Mouse (Mus musculus) layer of hippocampus, postnatal 14 days (tissue): ENCODE measurements at regions not wholly inside any gene's neighbourhood (a gene's known extent, or its start where the extent isn't known, plus 50 kb on each side); places are given as distances from the start of the nearest gene placed in this dataset.
"Not testable (repeated sequence)": the region's sequence is repeated elsewhere in the genome, so short reads cannot be mapped to it uniquely, and the experiment has no call there.

Experiments
- DNase-seq, 2 experiments: peaks; one replicate each; pipeline ENCODE4 v3.0.0; 2021 to 2022; ENCODE audit warnings: low spot score in 2 of 2, mixed read lengths in 1 of 2

DNA sequence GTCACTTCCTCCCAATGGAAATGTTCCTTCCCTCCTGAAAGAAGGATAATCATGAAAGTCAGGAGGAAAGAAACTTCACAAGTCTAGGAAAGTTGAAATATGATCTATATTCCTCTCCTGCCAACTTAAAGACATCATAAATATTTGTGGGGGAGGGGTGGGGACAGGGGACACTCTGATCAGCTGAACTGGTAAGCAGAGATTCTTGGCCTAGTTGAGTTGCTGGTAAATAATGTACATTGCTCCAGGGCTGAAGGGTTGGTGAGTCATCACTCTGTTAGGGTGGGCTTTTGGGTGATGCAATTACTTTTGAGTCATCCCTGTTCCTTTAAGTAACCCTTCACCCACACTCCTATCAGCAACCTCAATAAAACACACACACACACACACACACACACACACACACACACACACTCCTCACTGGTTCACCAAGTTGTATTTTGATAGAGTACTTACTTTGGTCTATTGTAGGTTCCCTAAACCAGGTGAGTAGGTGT is 56.0 kb downstream of the Ccdc71l start:
- DNase-seq: no peak

GRCm38 (mm10) chr12:32435126-32435525 is 56.6 kb downstream of the Ccdc71l start:
- no peak for DNase-seq

GRCm38 (mm10) chr12:32438209-32438608 is 59.7 kb downstream of the Ccdc71l start:
- DNase-seq: no peak

- DNase-seq: no peak
These were observed 66.3 kb downstream of the Ccdc71l start for GRCm38 (mm10) chr12:32444770-32445169.

GRCm38 (mm10) chr12:32445874-32446273 is 67.4 kb downstream of the Ccdc71l start:
- DNase-seq: no peak

DNA sequence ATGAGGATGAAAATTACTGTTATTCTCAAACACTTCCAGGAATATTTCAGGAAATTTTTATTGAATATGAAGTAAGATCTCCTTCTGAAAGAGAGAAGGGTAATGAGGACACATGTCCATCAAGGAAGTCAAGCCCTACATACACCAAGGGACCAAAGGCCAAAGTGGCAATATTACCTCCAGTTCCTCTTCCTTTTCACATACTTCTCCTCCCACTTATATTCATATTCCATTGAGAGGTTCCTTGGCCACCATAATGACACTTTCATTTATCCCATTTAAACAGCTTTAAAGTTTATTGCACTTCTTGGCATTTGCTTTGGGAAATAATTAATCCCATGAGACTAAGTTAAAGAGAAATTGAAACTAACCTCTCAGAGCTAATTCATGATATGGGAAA is 70.9 kb downstream of the Ccdc71l start:
- no peak for DNase-seq

- no peak for DNase-seq
These were observed 72.7 kb downstream of the Ccdc71l start for GRCm38 (mm10) chr12:32451226-32451625.

GRCm38 (mm10) chr12:32454794-32455193 is 76.3 kb downstream of the Ccdc71l start:
- DNase-seq: no peak

DNA sequence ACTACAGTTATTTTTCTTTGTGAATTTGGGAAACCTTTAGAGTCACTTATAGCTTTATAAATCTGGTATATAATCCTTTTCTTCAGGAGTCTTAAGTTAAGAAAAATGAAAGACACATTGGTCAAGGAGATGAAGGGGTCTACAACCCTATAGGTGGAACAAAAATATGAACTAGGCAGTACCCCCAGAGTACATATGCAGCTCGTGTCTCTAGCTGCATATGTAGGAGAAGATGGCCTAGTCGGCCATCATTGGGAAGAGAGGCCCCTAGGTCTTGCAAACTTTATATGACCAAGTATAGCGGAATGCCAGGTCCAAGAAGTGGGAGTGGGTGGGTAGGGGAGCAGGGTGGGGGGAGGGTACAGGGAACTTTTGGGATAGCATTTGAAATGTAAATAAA is 76.7 kb downstream of the Ccdc71l start:
- DNase-seq: not testable (repeated sequence)

GRCm38 (mm10) chr12:32455913-32456312 is 77.4 kb downstream of the Ccdc71l start:
- no peak for DNase-seq

GRCm38 (mm10) chr12:32456796-32457195 is 78.3 kb downstream of the Ccdc71l start:
- DNase-seq: no peak

GRCm38 (mm10) chr12:32458386-32458785 is 79.9 kb downstream of the Ccdc71l start:
- DNase-seq: no peak

- DNase-seq: no peak
These were observed 82.0 kb downstream of the Ccdc71l start for GRCm38 (mm10) chr12:32460330-32460998.

- peak in 1 of 2 experiments; percentile 43 for DNase-seq
These were observed 86.9 kb downstream of the Ccdc71l start for GRCm38 (mm10) chr12:32465371-32465770.

GRCm38 (mm10) chr12:32469863-32470262 is 91.4 kb downstream of the Ccdc71l start:
- DNase-seq: no peak

DNA sequence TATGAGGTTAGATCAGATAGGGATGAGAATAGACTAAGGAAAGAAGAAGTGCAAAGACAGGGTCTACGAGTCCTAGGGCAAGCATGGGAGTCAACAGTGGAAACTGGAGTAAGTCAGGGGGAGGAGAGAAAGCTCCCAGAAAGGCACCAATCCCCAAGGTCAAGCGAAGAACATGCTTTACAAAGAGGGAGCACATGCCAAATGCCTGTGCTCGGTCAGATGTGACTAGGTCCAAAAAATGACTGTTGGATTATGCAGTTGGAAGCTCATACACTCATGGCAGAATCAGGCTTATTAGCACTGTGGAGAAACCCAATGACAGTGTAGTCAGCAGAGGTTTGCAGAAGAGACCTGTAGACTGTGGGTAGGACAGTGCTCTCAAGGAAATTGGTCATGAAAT is 100.9 kb downstream of the Ccdc71l start:
- no peak for DNase-seq

- no peak for DNase-seq
These were observed 101.8 kb downstream of the Ccdc71l start for GRCm38 (mm10) chr12:32480268-32480667.

DNA sequence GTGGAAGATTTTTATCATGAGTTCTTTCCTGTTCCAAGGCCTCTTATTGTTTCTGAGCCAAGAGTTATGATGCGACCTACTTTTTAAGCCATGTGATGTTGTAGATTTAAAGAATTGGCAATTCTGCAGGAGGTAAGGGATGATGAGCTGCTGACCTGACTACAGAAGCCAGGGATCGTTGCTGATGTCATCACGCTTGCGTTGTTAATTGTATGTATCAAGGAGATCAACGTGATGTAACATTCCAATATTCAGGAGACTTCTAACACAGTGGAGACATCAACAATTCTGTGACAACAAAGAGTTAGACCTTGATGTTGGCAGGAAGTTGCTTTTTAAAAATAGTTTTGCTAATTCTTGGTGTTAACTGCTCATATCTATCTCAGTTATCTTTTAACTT is 102.5 kb downstream of the Ccdc71l start:
- no peak for DNase-seq

DNA sequence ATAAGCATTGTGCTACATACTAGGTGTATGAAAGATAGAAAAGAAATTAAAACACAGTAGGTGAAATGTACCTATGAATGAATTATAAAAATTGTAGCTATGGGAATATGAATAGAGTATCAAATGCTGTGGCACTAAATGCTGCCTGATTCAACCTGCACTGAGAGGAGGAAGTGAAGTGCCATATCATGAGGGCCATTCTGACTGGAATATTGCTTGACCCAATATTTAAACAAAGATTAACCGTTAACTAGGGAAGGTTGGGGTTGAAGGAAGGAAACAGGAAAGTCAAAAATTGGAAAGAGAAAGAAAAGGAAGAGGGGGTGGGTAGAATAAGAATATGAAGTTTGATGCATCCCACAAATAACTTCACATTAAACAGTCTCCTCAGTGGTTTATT is 103.8 kb downstream of the Ccdc71l start:
- DNase-seq: no peak

DNA sequence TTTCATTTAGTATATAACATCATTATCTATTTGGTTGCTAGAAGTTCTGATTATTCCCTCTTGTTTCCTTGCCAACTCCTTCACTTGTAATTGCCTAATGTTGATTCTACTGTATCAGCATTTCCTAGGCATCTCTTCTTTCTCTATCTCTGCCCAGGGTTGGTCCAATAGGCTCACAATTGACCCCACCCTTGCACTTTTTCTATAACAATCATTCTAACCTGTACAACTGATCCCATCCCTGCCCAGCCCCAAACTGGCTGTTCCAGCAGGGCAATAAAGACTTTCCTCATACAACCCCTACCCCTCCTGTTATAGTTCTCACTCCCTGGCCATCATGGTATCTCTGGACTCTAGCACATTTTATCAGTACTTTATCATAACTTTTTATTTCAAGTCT is 104.3 kb downstream of the Ccdc71l start:
- DNase-seq: no peak

- DNase-seq: no peak
These were observed 107.7 kb downstream of the Ccdc71l start for GRCm38 (mm10) chr12:32486246-32486645.

DNA sequence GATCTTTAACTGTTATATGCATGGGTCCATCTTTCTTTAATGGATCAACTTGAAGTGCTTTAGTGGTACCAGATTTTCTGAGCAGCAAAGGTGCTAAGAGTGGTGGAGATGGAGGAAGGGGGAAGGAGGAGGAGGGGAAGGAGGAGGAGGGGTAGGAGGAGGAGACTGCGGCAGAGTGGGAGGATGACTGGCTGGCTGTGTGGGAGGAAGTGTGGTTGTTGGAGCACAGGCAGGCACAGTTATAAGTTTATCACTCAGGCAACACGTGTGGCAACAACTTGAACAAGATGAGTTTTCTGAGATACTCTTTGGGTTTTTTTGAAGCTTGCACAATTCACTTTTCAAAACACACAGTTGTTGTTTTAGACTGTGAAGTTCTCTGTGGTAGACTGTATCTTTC is 108.2 kb downstream of the Ccdc71l start:
- DNase-seq: no peak

DNA sequence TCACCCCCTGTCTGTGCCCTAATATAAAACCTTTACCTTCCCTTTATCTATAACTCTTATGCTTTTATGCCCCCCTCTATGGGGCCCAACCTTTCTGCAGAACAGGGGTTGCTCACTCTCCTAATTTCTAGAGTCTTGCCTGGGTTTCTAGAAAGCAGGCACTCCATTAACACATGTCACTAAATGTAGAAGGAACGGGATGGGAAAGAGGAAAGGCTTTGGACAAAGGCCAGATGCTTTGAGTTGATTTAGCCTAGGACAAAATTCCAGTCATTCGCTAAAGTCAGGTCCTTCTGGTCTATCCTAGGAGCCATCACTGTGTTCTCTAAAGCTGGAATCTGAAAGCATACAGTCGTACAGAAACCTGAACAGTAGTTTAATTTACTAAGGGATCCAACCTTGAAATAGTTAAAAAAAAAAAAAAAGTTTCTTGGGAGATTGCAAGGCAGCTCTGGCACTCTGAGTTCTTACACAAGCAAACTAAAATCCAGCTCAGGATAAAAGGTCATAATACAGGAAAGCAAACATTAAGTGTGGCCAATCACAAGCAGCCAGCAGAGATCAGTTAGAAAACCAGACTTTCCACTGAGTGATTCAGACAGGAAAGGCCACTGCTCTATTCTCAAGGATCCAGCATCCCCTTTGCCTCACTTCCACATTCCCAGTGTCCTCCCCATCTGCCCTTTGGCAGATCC is 109.5 kb downstream of the Ccdc71l start:
- no peak for DNase-seq
